Mouse (Mus musculus) brain, embryonic 14.5 days (tissue): ENCODE results near the gene Gimap3.

ENCODE experiments used
- CTCF ChIP-seq: fragments of 200-500 bp; IDR thresholded peaks from 2 replicates; pipeline ENCODE4 v1.5.1; 2012; ENCODE audit warnings: inconsistent platforms, mild to moderate bottlenecking, moderate library complexity, borderline replicate concordance; ENCODE audit not compliant: insufficient read depth, insufficient read length; ENCODE audit errors: extremely low read depth
- POLR2A ChIP-seq: fragments of 200-500 bp; IDR thresholded peaks from 2 replicates; pipeline ENCODE4 v1.6.1; 2012; ENCODE audit warnings: mild to moderate bottlenecking, inconsistent platforms, borderline replicate concordance; ENCODE audit not compliant: poor library complexity, insufficient read depth, insufficient read length, severe bottlenecking; ENCODE audit errors: extremely low read depth

DNA sequence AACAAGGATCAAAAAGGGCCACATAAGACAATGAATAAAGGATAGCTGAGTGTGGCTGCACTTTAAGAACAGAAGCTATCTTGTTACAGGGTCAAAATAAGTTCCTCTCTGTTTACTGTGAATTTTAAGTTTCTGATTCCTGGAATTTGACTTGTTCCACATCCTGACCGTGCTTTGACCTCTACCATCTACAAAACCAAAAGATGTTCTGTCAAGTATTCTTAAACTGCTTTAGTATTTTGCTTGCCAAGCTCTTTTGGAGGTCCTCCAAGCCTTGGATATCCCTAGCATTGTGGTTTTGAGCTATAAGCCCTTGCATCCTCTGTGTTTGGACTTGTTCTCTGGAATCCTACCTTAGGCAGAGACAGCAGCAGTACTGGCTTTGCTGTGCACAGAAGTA lies 14.5 kb upstream of the Gimap3 start:
- no peak for TF ChIP-seq CTCF
- TF ChIP-seq POLR2A, result no peak
